13 mouse cellular contexts compared by ENCODE assay signal in genomic region chr1:158853936-158854882, GRCm38 (mm10).
DNase-seq lines count a peak whose midpoint lies in the region; TF ChIP-seq lines count a peak whose summit lies in the region.
"Had no signal": no experiment of that assay in that cellular context is flagged by ENCODE, and none has a peak within 500 bp of the region (broad histone marks: within the 10 kb centered on the region; RNA-seq: fewer than 3 reads in every experiment).

No protein-coding gene starts in this region.

- no peaks in the 10 kb centered on the region for H3K36me3 ChIP-seq in kidney, adult 2 months (ENCODE audit: control insufficient read depth, insufficient read depth, low read length)
- H3K36me3 ChIP-seq: liver, embryonic 13.5 days had no signal

- peak; percentile 10 for DNase-seq in embryo, embryonic 10 days (ENCODE audit: low spot score)
- no peak for DNase-seq in embryo, embryonic 10.5 days (ENCODE audit: low spot score)
- DNase-seq in kidney, postnatal 10 days: peak; percentile 23
- no peak for DNase-seq in kidney, adult 2 months
- peak; percentile 75 for DNase-seq in NIH3T3 (ENCODE audit: low read depth)
- peak; percentile 21 for DNase-seq in forelimb bud, embryonic 11.5 days (ENCODE audit: low read depth, low spot score)
- no peak for DNase-seq in frontal cortex, postnatal 36 days (ENCODE audit: low spot score in 2 of 2)
- DNase-seq in heart, postnatal 25 days (ENCODE audit: low spot score): no peak
- DNase-seq: adrenal gland, postnatal 25 days; cerebellum, postnatal 36 days; heart, adult 18-20 months; heart, postnatal 10 days; liver, embryonic 13.5 days had no signal

- H3K4me1 ChIP-seq in kidney, adult 2 months (ENCODE audit: control insufficient read depth, insufficient read depth, low read length): no peaks in the 10 kb centered on the region
- H3K4me1 ChIP-seq: liver, embryonic 13.5 days had no signal

- no peaks in the 10 kb centered on the region for H3K27me3 ChIP-seq in kidney, adult 2 months (replicated peaks; ENCODE audit: control insufficient read depth, insufficient read depth, low read length)
- H3K27me3 ChIP-seq: liver, embryonic 13.5 days had no signal

- no peak for TF ChIP-seq POLR2A in kidney, adult 2 months (IDR thresholded peaks at IDR 0.05; ENCODE audit: low read depth, low read length)

- 44% methylated on average over 5 of the region's 5 CpGs for WGBS in kidney, adult 2 months

- no peak overlapping the region for H3K4me3 ChIP-seq in kidney, adult 2 months (ENCODE audit: insufficient read depth, low read depth, low read length)
- H3K4me3 ChIP-seq: liver, embryonic 13.5 days had no signal

- no peak overlapping the region for H3K27ac ChIP-seq in kidney, adult 2 months (ENCODE audit: insufficient read depth, low read depth, low read length)
- H3K27ac ChIP-seq: liver, embryonic 13.5 days had no signal

- no peak for TF ChIP-seq CTCF in kidney, adult 2 months (conservative IDR thresholded peaks at IDR 0.05; ENCODE audit: insufficient read depth, insufficient read length, low read depth, low read length)

- intact Hi-C loops in heart, postnatal 25 days (cut with DNase I): no loop called here

Comparison
In these comparisons a context has a peak if more than half of its experiments do, and no peak if none do; other contexts are left out.
1. DNase-seq: peak in embryo, embryonic 10 days (single experiment), kidney, postnatal 10 days (single experiment), NIH3T3 (single experiment) and forelimb bud, embryonic 11.5 days (single experiment); none in embryo, embryonic 10.5 days (single experiment), kidney, adult 2 months (single experiment), frontal cortex, postnatal 36 days (0 of 2) and heart, postnatal 25 days (single experiment).